Mouse (Mus musculus) embryonic facial prominence, embryonic 12.5 days (tissue): ENCODE data around the gene Olfr1112. TPM values are rescaled to one million over a fixed set of nuclear protein-coding genes. Genes with fewer than 3 reads are reported as not detected.
"Not testable (repeated sequence)": the region's sequence is repeated elsewhere in the genome, so short reads cannot be mapped to it uniquely, and the experiment has no call there.

Source experiments
- ATAC-seq: fragments of 200-750 bp; cut with Nextera tagmentation; 2 replicates; pipeline ENCODE4 v1.8.0; 2017; ENCODE audit not compliant: insufficient number of reproducible peaks, insufficient read depth, low FRiP score, low TSS enrichment
- H3K27ac ChIP-seq: fragments of 300-500 bp; sonication (generic); 2 replicates; pipeline ENCODE4 v1.5.1; 2016; ENCODE audit warnings: mild to moderate bottlenecking
- H3K27me3 ChIP-seq: fragments of 300-500 bp; sonication (generic); 2 replicates; pipeline ENCODE4 v1.6.1; 2016; ENCODE audit warnings: mild to moderate bottlenecking, moderate library complexity
- H3K36me3 ChIP-seq: fragments of 300-500 bp; sonication (generic); 2 replicates; pipeline ENCODE4 v1.6.1; 2016; ENCODE audit warnings: mild to moderate bottlenecking
- H3K4me1 ChIP-seq: fragments of 300-500 bp; sonication (generic); 2 replicates; pipeline ENCODE4 v1.6.1; 2016
- H3K4me2 ChIP-seq: fragments of 300-500 bp; sonication (generic); replicated peaks from 2 replicates; pipeline ENCODE4 v1.6.1; 2016; ENCODE audit warnings: mild to moderate bottlenecking, moderate library complexity
- H3K4me3 ChIP-seq: fragments of 300-500 bp; sonication (generic); 2 replicates; pipeline ENCODE4 v1.5.1; 2016; ENCODE audit warnings: mild to moderate bottlenecking
- H3K9ac ChIP-seq: fragments of 300-500 bp; sonication (generic); 2 replicates; pipeline ENCODE4 v1.6.1; 2016; ENCODE audit warnings: mild to moderate bottlenecking, moderate library complexity
- H3K9me3 ChIP-seq: fragments of 300-500 bp; sonication (generic); 2 replicates; pipeline ENCODE4 v1.6.1; 2016; ENCODE audit warnings: mild to moderate bottlenecking, moderate library complexity
- WGBS: fragments of 180-500 bp; shearing (Covaris S2); methylation state at CpG from one replicate; pipeline ENCODE4 v1.1.7; 2016; 5-methylcytosine and 5-hydroxymethylcytosine counted together
- polyA plus RNA-seq: library from polyadenylated mRNA; unstranded; fragments of >200 nt; fragmentation: Nextera tagmentation; extraction: Ambion mirVana; gene quantifications from 2 replicates; pipeline ENCODE4 v1.2.1, GENCODE M21; 2016

Gene Olfr1112
- polyA plus RNA-seq: not detected in 2 replicates

DNA sequence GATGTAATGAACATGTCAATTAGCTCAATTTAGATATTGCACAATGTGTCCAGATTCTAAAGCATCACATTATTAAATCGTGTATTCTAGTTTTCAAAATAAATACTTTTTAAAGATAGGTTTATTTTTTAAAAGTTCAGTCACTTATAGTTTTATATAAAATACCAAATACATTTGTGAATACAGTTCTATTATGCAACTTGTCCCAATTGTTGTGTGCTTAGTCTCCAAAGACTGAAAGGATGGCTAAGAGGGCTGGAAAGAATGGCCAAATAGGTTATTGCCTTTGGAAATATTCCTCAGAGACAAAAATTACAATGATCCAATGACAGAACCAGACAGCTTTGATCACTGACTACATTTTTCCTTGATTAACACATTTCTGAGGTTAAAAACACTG, at the start of gene Olfr1112:
Gene Olfr1112 (plus strand): TSS at position 301 of the 400 bp plus-strand sequence.
- H3K9me3 ChIP-seq: no peaks in the 10 kb centered on the region

GRCm38 (mm10) chr2:87140200-87140599, 47.4 kb upstream of the Olfr1112 start, which contains the start of gene Olfr1110:
Gene Olfr1110, minus strand, starts transcription at chr2:87140300.
- Histone ChIP-seq H3K9ac (no peak within 1 kb of the TSS), H3K27me3 (no peaks in the 10 kb centered on the region), H3K36me3 (no peaks in the 10 kb centered on the region), H3K27ac (no peak within 1 kb of the TSS), H3K4me1 (no peaks in the 10 kb centered on the region), H3K4me3 (no peak within 1 kb of the TSS), H3K9me3 (no peaks in the 10 kb centered on the region), H3K4me2 (no peak within 1 kb of the TSS)
- ATAC-seq: no peak
- 91% methylated on average over 1 of the region's 1 CpGs for WGBS

More for the DNA sequence above, at the start of gene Olfr1112:
- ATAC-seq: no peak
- Histone ChIP-seq H3K9ac (no peak within 1 kb of the TSS), H3K4me1 (no peaks in the 10 kb centered on the region), H3K36me3 (no peaks in the 10 kb centered on the region), H3K4me2 (no peak within 1 kb of the TSS), H3K27me3 (no peaks in the 10 kb centered on the region), H3K27ac (no peak within 1 kb of the TSS), H3K4me3 (no peak within 1 kb of the TSS)
- 89% methylated on average over 1 of the region's 1 CpGs for WGBS

DNA sequence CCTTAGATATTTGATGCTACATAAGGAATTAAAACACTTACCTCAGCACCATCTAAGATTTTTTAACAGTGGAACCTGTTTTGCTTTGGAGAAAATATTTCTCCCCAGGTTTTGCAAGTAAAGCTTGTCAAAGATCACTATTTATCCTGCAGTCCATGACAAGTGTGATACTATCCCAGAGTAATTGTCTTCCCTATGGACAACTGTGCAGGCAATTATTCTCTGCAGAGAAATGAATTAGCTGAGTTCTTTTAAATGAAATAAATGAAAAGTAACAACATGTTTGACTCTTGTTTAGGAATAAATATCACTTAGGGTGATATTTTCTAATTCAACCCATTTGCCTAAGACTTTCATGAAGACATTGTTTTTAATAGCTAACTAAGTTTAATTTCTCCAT, 35.1 kb upstream of the Olfr1112 start, which contains the start of gene Olfr1111:
Gene Olfr1111 (minus strand): TSS at position 101 of the 400 bp plus-strand sequence.
- Histone ChIP-seq H3K27ac (no peak within 1 kb of the TSS), H3K27me3 (no peaks in the 10 kb centered on the region), H3K4me2 (no peak within 1 kb of the TSS), H3K4me3 (no peak within 1 kb of the TSS), H3K9me3 (no peaks in the 10 kb centered on the region), H3K4me1 (no peaks in the 10 kb centered on the region), H3K9ac (no peak within 1 kb of the TSS), H3K36me3 (no peaks in the 10 kb centered on the region)
- ATAC-seq: no peak

DNA sequence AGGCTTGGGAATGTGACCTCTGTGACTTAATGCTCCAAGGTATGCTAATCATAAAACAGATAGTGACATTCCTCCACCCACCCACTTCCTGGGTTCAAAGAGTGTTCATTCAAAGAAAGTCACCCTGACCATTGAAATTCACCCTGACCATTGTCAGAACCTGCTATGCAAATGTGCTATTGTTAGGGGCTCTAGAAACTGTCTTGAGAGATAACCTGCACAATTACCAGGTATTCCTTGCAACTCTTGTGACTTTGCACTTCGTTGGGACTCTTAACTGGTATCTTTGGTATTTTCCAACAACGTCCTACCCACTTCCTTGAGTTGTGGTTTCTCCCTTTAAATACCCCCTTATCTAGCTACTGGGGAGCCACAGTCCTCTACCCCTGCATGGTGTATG, 19.9 kb upstream of the Olfr1112 start:
- not testable (repeated sequence) for H3K27me3 ChIP-seq, ATAC-seq, H3K9ac ChIP-seq, H3K36me3 ChIP-seq, H3K4me2 ChIP-seq, H3K4me3 ChIP-seq, H3K4me1 ChIP-seq, H3K27ac ChIP-seq, H3K9me3 ChIP-seq
- WGBS: 77% methylated on average over 2 of the region's 2 CpGs

- Histone ChIP-seq H3K27me3 (no peaks in the 10 kb centered on the region), H3K9me3 (no peaks in the 10 kb centered on the region), H3K4me3 (no peak within 1 kb of the TSS), H3K27ac (no peak within 1 kb of the TSS), H3K4me2 (no peak within 1 kb of the TSS), H3K9ac (no peak within 1 kb of the TSS), H3K36me3 (no peaks in the 10 kb centered on the region), H3K4me1 (no peaks in the 10 kb centered on the region)
- 87% methylated on average over 2 of the region's 2 CpGs for WGBS
- no peak for ATAC-seq
Observed at GRCm38 (mm10) chr2:87208670-87209069, 21.1 kb downstream of the Olfr1112 start, which contains the start of gene Olfr1113. Gene Olfr1113, plus strand, starts transcription at chr2:87208970.

Other genes starting within 250 kb of the Olfr1112 start
- not detected in 2 replicates for gene Olfr1099, start 227.1 kb upstream of the Olfr1112 start, polyA plus RNA-seq
- not detected in 2 replicates for gene Olfr1100, start 207.8 kb upstream of the Olfr1112 start, polyA plus RNA-seq
- gene Olfr1101, start 196.6 kb upstream of the Olfr1112 start, polyA plus RNA-seq: not detected in 2 replicates
- not detected in 2 replicates for gene Olfr1102, start 189.4 kb upstream of the Olfr1112 start, polyA plus RNA-seq
- gene Olfr1104, start 160.7 kb upstream of the Olfr1112 start, polyA plus RNA-seq: not detected in 2 replicates
- gene Olfr1105, start 151.3 kb upstream of the Olfr1112 start, polyA plus RNA-seq: not detected in 2 replicates
- gene Olfr1106, start 135.5 kb upstream of the Olfr1112 start, polyA plus RNA-seq: not detected in 2 replicates
- not detected in 2 replicates for gene Olfr1107, start 112.0 kb upstream of the Olfr1112 start, polyA plus RNA-seq
- gene Olfr1109, start 91.8 kb upstream of the Olfr1112 start, polyA plus RNA-seq: not detected in 2 replicates
- gene Olfr259, start 73.2 kb upstream of the Olfr1112 start, polyA plus RNA-seq: not detected in 2 replicates
- gene Olfr1110, start 47.5 kb upstream of the Olfr1112 start, polyA plus RNA-seq: not detected in 2 replicates
- gene Olfr1111, start 35.2 kb upstream of the Olfr1112 start, polyA plus RNA-seq: not detected in 2 replicates
- gene Olfr1113, start 21.2 kb downstream of the Olfr1112 start, polyA plus RNA-seq: not detected in 2 replicates
- not detected in 2 replicates for gene Olfr1115, start 60.2 kb downstream of the Olfr1112 start, polyA plus RNA-seq
- gene Olfr1116, start 79.7 kb downstream of the Olfr1112 start, polyA plus RNA-seq: not detected in 2 replicates
- gene Olfr1118, start 119.8 kb downstream of the Olfr1112 start, polyA plus RNA-seq: not detected in 2 replicates
- not detected in 2 replicates for gene Olfr1120, start 167.0 kb downstream of the Olfr1112 start, polyA plus RNA-seq
- not detected in 2 replicates for gene Olfr1121, start 182.1 kb downstream of the Olfr1112 start, polyA plus RNA-seq
- not detected in 2 replicates for gene Olfr1122, start 198.1 kb downstream of the Olfr1112 start, polyA plus RNA-seq
- not detected in 2 replicates for gene Olfr1123, start 228.8 kb downstream of the Olfr1112 start, polyA plus RNA-seq
- gene Olfr1124, start 242.5 kb downstream of the Olfr1112 start, polyA plus RNA-seq: 0.09 and 0.11 TPM in 2 replicates